Mouse (Mus musculus) left cerebral cortex, adult 8-10 months (tissue): ENCODE results near the gene Slc9a4. TPM values are rescaled to one million over a fixed set of nuclear protein-coding genes. Genes with fewer than 3 reads are reported as not detected.
"Not testable (repeated sequence)": the region's sequence is repeated elsewhere in the genome, so short reads cannot be mapped to it uniquely, and the experiment has no call there.

Experiments used
- DNase-seq, 2 experiments: peaks; one replicate each; pipeline ENCODE4 v3.0.0; 2022; ENCODE audit warnings: low spot score in 2 of 2
- total RNA-seq, 4 experiments: library from RNA; stranded (reverse); gene quantifications; 2 replicates each; pipeline ENCODE4 v1.2.4; 2022

Slc9a4 gene
- total RNA-seq = 1 to 10 TPM in 2 of 4 experiments, under 1 TPM in 2; 0.37 to 2.9 (median 0.75) TPM

GRCm38 (mm10) chr1:40579784-40580183 lies at the start of gene Slc9a4:
Slc9a4 (plus strand) TSS chr1:40580081.
- peak in 1 of 2 experiments; percentile 36 for DNase-seq

DNA sequence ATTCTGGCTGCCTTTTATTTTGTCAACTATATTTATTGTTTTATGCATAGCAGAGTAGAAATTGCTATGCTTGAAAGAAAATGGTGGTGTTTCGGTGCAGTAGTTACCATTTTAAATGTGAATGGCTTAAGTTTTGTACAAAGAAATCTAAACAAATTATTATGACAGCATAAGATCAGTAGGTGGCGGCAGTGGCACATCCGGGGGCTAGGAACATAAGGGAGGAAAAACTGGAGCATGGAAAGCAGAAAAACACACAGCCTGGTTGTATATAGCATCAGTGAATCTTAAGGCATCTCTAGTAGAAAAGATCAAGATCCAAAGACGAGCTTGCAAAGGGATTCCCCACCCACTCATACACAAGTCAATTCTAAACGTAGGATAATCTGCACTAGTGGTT lies 42.3 kb upstream of the Slc9a4 start:
- no peak for DNase-seq

DNA sequence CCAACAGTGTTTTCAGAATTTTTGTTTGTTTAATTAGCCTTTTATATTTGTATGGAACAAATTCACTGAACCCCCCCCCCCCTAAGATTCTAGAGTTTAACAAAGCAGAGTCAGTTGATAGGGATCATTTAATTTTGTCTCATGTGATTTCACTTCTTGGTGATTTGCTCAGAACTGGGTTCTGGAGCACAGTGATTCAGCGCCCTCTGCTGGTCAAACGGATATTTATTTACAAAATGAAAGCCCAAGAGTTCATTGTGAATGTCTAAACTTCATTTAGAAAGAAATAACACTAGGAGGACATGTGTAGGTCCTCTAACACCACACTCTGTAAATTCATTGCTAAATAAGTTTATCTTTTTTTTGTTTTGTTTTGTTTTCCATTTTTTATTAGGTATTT lies 35.2 kb upstream of the Slc9a4 start:
- peak in 1 of 2 experiments; percentile 13 for DNase-seq

GRCm38 (mm10) chr1:40546645-40547044 lies 33.2 kb upstream of the Slc9a4 start:
- DNase-seq = no peak

GRCm38 (mm10) chr1:40547064-40547572 lies 32.8 kb upstream of the Slc9a4 start:
- no peak for DNase-seq

GRCm38 (mm10) chr1:40547762-40548161 lies 32.1 kb upstream of the Slc9a4 start:
- DNase-seq = no peak

DNA sequence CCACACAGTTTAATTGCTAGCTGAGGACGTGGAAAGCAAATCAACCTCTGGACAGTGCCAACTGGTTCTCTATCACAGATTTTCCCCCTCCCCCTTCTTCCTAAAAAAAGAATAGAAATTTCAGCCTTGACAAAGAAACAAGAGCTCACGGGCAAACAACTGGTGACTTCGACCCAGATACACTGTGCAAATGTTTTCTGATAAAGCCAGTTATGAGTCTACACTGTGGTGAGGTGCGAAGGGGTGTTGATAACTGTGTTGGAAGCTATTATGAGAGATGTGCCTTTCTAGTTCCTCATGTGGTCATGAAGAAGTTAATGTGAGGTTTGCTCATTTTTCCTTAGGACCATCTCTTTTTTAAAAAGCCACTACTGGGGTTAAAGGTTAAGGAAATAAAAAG lies 10.5 kb upstream of the Slc9a4 start:
- DNase-seq = no peak

GRCm38 (mm10) chr1:40580269-40580668 lies 388 bp downstream of the Slc9a4 start:
- DNase-seq = no peak

DNA sequence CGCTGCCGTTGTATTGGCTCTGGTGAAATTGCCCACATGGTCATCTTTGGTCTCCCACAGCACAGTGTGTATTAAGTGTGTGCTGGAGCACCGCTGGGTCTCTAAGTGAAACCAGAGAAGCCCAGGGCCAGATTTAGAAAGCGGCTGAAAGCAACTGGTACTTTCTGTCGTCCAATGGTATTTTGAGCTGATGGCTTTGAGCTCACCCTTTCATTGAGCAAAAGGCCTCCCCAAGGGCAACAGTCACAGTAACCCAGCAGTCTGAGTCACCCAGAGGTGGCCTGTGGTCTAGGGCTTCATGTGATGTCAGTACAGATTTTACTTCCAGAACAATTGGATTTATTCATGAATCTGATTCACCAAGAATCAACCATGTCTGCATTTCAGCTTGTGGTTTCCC lies 6.9 kb downstream of the Slc9a4 start:
- DNase-seq = no peak

DNA sequence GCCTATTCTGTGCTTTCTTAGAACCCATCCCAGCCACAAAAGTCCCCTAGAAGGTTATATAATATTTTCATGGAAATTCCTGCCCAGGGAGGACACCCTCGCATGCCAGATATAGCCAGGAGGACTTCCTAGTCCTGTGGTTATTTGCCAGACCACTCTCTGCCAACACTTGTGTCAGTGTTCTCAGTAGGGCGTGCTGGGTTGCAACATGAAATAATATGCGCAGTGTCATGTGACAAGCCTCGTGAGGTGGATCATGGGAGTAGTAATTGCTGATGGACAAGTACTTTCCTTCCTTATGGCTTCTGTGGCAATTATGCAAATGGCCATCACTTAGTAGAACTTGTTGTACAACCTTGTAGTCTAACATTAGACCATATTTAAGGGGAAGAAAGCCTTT lies 11.1 kb downstream of the Slc9a4 start:
- DNase-seq = no peak

GRCm38 (mm10) chr1:40597822-40598221 lies 17.9 kb downstream of the Slc9a4 start:
- no peak for DNase-seq

DNA sequence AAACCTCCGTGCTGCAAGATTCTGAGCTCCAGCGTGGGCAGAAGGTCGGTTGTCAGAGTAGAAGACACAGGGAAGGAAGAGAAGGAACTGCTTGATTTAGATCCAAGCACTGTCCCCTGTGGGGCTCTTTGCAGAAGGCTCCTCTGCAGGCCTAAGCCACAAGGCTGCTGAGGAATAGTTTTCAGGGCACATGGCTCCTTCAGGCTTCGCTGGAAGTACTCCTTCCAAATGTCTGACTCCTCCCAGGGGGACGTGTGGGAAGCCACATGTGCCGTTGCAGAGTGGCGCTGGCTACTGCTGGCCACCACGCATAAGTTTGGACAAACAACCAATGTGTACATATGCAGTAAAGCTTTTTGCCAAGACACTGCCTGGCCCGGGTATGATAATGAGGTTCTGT lies 19.8 kb downstream of the Slc9a4 start:
- DNase-seq = not testable (repeated sequence)

GRCm38 (mm10) chr1:40600394-40601327 lies 20.8 kb downstream of the Slc9a4 start:
- DNase-seq = peak; percentile 9 to 35

GRCm38 (mm10) chr1:40601461-40601860 lies 21.6 kb downstream of the Slc9a4 start:
- no peak for DNase-seq

GRCm38 (mm10) chr1:40613219-40613618 lies 33.3 kb downstream of the Slc9a4 start:
- no peak for DNase-seq

- DNase-seq = no peak
These were observed 39.2 kb downstream of the Slc9a4 start for GRCm38 (mm10) chr1:40619093-40619492.

GRCm38 (mm10) chr1:40619871-40620270 lies 40.0 kb downstream of the Slc9a4 start:
- DNase-seq = no peak

GRCm38 (mm10) chr1:40624954-40625353 lies 45.1 kb downstream of the Slc9a4 start:
- DNase-seq = no peak

DNA sequence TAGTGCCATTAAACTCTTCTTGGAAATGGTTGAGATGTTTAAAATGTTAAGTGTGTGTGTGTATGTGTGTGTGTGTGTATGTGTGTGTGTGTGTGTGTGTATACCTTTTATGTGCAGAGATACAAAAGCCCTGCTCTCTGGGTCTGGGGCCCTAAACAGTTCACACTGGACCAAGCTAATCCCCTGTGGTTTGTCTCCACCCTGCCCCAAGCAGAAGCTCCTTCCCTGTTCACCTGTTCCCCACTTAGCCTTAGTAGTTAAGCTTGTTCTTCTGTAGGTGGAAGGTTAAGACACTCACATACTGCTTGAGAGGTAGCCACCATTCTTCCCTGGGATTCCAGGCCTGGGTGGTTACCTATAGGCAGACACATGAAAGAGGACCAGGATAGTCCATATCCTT lies 47.1 kb downstream of the Slc9a4 start:
- no peak for DNase-seq

DNA sequence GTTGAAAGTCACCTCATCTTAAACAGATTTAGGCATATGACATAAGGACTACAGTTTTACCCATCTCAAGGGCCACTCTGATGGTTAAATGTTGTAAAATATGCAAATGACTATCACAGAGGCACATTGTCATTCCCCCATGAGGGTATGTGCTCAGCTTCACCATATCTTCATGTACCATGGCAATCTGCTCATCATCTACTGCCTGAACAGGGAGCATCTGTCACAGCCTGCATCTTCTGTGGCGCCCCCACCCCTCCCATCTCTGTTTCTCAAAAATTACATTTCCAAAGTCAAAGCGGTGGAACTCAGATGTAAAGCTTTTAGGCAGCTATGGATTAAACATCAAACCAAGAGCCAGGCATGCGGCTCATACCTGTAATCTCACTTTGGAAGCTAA lies 48.6 kb downstream of the Slc9a4 start:
- no peak for DNase-seq

DNA sequence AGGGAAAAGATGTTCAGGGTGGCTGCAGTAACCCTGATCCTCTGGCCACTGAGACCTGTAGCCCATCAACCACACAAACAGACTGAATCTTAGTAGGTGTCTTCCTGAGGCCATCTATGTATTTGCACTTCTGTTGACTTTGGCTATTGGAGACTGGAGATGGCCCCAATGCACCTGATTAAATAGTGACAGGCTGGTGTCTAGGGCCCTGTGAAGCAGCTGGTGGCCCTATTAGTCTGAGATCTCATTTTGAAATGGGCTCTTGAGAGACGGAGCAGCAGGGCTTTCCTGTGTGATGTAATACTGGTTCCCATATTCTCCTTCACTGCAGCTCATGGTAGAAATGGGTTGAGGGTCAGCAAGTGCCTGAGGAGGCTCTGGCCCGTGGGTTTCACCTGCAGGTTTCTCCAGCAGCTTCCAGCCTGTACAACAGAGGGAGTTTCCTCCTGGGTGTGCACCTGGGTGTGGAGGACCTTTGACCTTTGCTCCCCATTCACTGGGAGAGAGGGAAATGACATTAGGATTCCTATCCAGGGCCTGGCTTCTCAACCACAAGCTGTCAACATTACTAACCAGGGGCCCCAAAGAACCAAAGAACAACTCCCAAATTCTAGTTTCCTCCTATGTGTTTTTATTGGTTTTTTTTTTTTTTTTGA lies 52.7 kb downstream of the Slc9a4 start:
- DNase-seq = no peak

DNA sequence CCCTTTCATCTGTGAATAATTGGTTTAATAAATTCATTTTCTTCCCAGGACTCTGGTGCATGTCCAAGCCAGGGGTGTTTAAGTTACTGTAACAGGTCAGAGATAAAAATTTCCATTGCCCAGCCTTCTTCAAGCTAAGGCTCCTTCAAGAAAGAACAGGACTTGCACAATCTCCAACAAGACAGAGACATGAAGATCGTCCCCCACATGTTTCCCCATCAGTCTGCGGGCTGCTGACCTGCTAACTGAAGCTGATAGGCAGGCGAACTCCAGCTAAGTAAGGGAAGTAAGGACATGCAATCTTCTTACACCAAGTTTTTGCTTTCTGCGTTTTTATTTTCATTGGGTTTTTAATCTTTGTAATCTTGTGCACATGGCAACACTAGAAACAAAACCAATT lies 54.7 kb downstream of the Slc9a4 start:
- no peak for DNase-seq
